16 mouse cellular contexts compared by ENCODE assay signal in the genomic region with DNA sequence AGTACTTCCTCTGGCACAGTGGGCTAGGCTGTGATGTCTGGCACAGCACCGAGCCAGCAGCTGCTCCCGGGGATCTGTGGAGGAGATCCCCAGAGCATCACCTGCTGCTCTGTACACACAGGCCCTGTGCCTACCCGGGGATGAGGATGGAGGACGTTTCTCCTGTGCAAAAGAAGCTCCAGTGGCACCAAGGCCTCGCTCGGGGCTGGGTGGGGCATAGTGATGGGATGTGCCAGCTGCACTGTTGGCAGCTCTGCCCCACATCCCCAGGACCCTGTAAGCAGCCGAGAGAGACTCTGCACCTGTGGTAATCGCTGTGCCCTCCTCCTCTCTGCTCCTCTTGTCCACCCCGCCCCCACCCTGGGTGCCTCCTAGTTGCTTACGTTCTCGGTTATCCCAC. TPM values are rescaled to one million over a fixed set of nuclear protein-coding genes. Genes with fewer than 3 reads are reported as not detected.
DNase-seq lines count a peak whose midpoint lies in the region; ATAC-seq and TF ChIP-seq lines count a peak whose summit lies in the region.
"Had no signal": no experiment of that assay in that cellular context is flagged by ENCODE, and none has a peak within 500 bp of the region (broad histone marks: within the 10 kb centered on the region; RNA-seq: fewer than 3 reads in every experiment).

No protein-coding gene starts in this region.

- intact Hi-C loops in heart, adult 2 months (cut with DNase I) = no loop called here

- H3K9me3 ChIP-seq in neural tube, embryonic 13.5 days = no peaks in the 10 kb centered on the region
- no peaks in the 10 kb centered on the region for H3K9me3 ChIP-seq in forebrain, embryonic 14.5 days (replicated peaks; ENCODE audit: control insufficient read depth, low read length)
- H3K9me3 ChIP-seq: embryonic facial prominence, embryonic 12.5 days had no signal

- H3K4me2 ChIP-seq in neural tube, embryonic 13.5 days = no peak overlapping the region
- H3K4me2 ChIP-seq in forebrain, embryonic 14.5 days (ENCODE audit: low read length) = no peak overlapping the region
- H3K4me2 ChIP-seq: embryonic facial prominence, embryonic 12.5 days had no signal

- H3K27ac ChIP-seq in heart, adult 2 months = peak overlapping the region; percentile 97
- H3K27ac ChIP-seq in neural tube, embryonic 13.5 days (replicated peaks) = peak overlapping the region; percentile 20; the same call in 1 of the 2 replicates
- peak overlapping the region; percentile 39; the same call in 1 of the 2 replicates for H3K27ac ChIP-seq in forebrain, embryonic 14.5 days (ENCODE audit: low read depth, low read length)
- H3K27ac ChIP-seq in thymus, adult 2 months (ENCODE audit: control insufficient read depth, insufficient read depth, low read length) = peak overlapping the region; percentile 87
- H3K27ac ChIP-seq: embryonic facial prominence, embryonic 12.5 days had no signal

- no peak for TF ChIP-seq EP300 in heart, adult 2 months (IDR thresholded peaks at IDR 0.05; ENCODE audit: insufficient read depth, low read depth, low read length)

- no peak for TF ChIP-seq POLR2A in heart, adult 2 months (IDR thresholded peaks at IDR 0.05; ENCODE audit: insufficient read depth, low read depth, low read length)
- no peak for TF ChIP-seq POLR2A in thymus, adult 2 months (IDR thresholded peaks at IDR 0.05; ENCODE audit: control insufficient read depth, extremely low read depth, insufficient read depth, low read length, poor library complexity)

- peaks cover 34% of the 10 kb centered on the region for H3K36me3 ChIP-seq in heart, adult 2 months (ENCODE audit: control insufficient read depth, insufficient read depth, low read length)
- no peaks in the 10 kb centered on the region for H3K36me3 ChIP-seq in neural tube, embryonic 13.5 days
- no peaks in the 10 kb centered on the region for H3K36me3 ChIP-seq in forebrain, embryonic 14.5 days (ENCODE audit: control insufficient read depth, insufficient read depth, low read length)
- no peaks in the 10 kb centered on the region for H3K36me3 ChIP-seq in thymus, adult 2 months (ENCODE audit: control insufficient read depth, insufficient read depth, low read length)
- H3K36me3 ChIP-seq: embryonic facial prominence, embryonic 12.5 days had no signal

- H3K4me3 ChIP-seq in heart, adult 2 months = no peak overlapping the region
- no peak overlapping the region for H3K4me3 ChIP-seq in neural tube, embryonic 13.5 days
- H3K4me3 ChIP-seq in forebrain, embryonic 14.5 days (ENCODE audit: low read depth, low read length) = no peak overlapping the region
- H3K4me3 ChIP-seq in thymus, adult 2 months (ENCODE audit: control insufficient read depth, insufficient read depth, low read length) = peak overlapping the region; percentile 19
- H3K4me3 ChIP-seq: embryonic facial prominence, embryonic 12.5 days had no signal

- H3K9ac ChIP-seq in heart, adult 2 months (ENCODE audit: low read depth, low read length) = peak overlapping the region; percentile 45
- H3K9ac ChIP-seq in neural tube, embryonic 13.5 days = no peak overlapping the region
- H3K9ac ChIP-seq in forebrain, embryonic 14.5 days (ENCODE audit: low read length) = no peak overlapping the region
- H3K9ac ChIP-seq: embryonic facial prominence, embryonic 12.5 days had no signal

- peaks cover 58% of the 10 kb centered on the region for H3K4me1 ChIP-seq in heart, adult 2 months (ENCODE audit: control insufficient read depth, insufficient read depth, low read length)
- peaks cover 62% of the 10 kb centered on the region for H3K4me1 ChIP-seq in neural tube, embryonic 13.5 days (replicated peaks)
- peaks cover 28% of the 10 kb centered on the region for H3K4me1 ChIP-seq in forebrain, embryonic 14.5 days (ENCODE audit: control insufficient read depth, insufficient read depth, low read length)
- H3K4me1 ChIP-seq in thymus, adult 2 months (replicated peaks; ENCODE audit: control insufficient read depth, insufficient read depth, low read length) = peaks cover 81% of the 10 kb centered on the region

- 57% methylated on average over 11 of the region's 11 CpGs for WGBS in heart, adult 2 months
- WGBS in neural tube, embryonic 13.5 days = 54% methylated on average over 11 of the region's 11 CpGs
- 30% methylated on average over 10 of the region's 11 CpGs for WGBS in forebrain, embryonic 14.5 days
- 6% methylated on average over 11 of the region's 11 CpGs for WGBS in thymus, adult 2 months

- H3K79me2 ChIP-seq in heart, adult 2 months (replicated peaks; ENCODE audit: control insufficient read depth, insufficient read depth, low read length) = peaks cover 6% of the 10 kb centered on the region

- DNase-seq in heart, adult 2 months = peak; percentile 34 to 49
- no peak for DNase-seq in heart, postnatal 4 days
- no peak for DNase-seq in neural tube, embryonic 10.5 days (ENCODE audit: extremely low spot score, low spot score)
- peak; percentile 62 for DNase-seq in forebrain, embryonic 14.5 days (ENCODE audit: low spot score)
- peak; percentile 89 for DNase-seq in thymus, adult 2 months
- no peak for DNase-seq in lung, adult 18-20 months
- no peak for DNase-seq in spleen, adult 12 weeks (ENCODE audit: low spot score)
- DNase-seq: adrenal gland, postnatal 25 days had no signal

- no peak for TF ChIP-seq CTCF in heart, adult 2 months (IDR thresholded peaks at IDR 0.05)
- TF ChIP-seq CTCF in thymus, adult 2 months (IDR thresholded peaks at IDR 0.05; ENCODE audit: borderline replicate concordance, control insufficient read depth, extremely low read depth, insufficient read depth, low read length, poor library complexity) = no peak

- no peaks in the 10 kb centered on the region for H3K27me3 ChIP-seq in heart, adult 2 months (ENCODE audit: control insufficient read depth, insufficient read depth, low read length)
- no peaks in the 10 kb centered on the region for H3K27me3 ChIP-seq in neural tube, embryonic 13.5 days
- no peaks in the 10 kb centered on the region for H3K27me3 ChIP-seq in forebrain, embryonic 14.5 days (replicated peaks; ENCODE audit: control insufficient read depth, insufficient read depth, low read length)
- no peaks in the 10 kb centered on the region for H3K27me3 ChIP-seq in thymus, adult 2 months (ENCODE audit: control insufficient read depth, insufficient read depth, low read length)
- H3K27me3 ChIP-seq: embryonic facial prominence, embryonic 12.5 days had no signal

- 0 out of 2 replicates have a peak, but pooled peaks have one; percentile 9 for ATAC-seq in neural tube, embryonic 13.5 days (ENCODE audit: low read depth)
- ATAC-seq in forebrain, embryonic 14.5 days = peak; percentile 71; the same call in 1 of the 2 replicates
- ATAC-seq: inflammation-experienced regulatory T-cells, adult 6 months had no signal

RNA-seq across cellular contexts. Expression of a gene that starts 15.3 kb away (rescaled TPM):
- total RNA-seq in heart, adult 2 months (2021) = not detected
- polyA plus RNA-seq in heart, adult 2 months (2012; rRNA removed) = not detected in 2 replicates
- not detected for total RNA-seq in heart, postnatal 4 days (2021)
- 0.20 TPM in 1 of 2 replicates, not detected in the other for polyA plus RNA-seq in neural tube, embryonic 13.5 days (2015; fragmentation: Nextera tagmentation; extraction: Ambion mirVana)
- not detected in 2 replicates for polyA plus RNA-seq in forebrain, embryonic 14.5 days (2014; fragmentation: Nextera tagmentation; extraction: Ambion mirVana)
- not detected in 2 replicates for polyA plus RNA-seq in thymus, adult 2 months (2012; rRNA removed)
- total RNA-seq: adrenal gland, postnatal 25 days; ES-E14; heart, adult 8-10 months had no signal
- polyA plus RNA-seq: embryonic facial prominence, embryonic 12.5 days; large intestine, adult 2 months; liver, embryonic 16.5 days; small intestine, adult 2 months had no signal

RNA-seq across cellular contexts. Expression of a gene that starts 37.4 kb away (rescaled TPM):
- total RNA-seq in heart, adult 2 months (2021) = 10 to 100 TPM; 50.0 to 54.6 TPM
- polyA plus RNA-seq in heart, adult 2 months (2012; rRNA removed) = 21.6 and 24.6 TPM in 2 replicates
- 10 to 100 TPM; 52.1 to 53.2 TPM for total RNA-seq in heart, postnatal 4 days (2021)
- polyA plus RNA-seq in neural tube, embryonic 13.5 days (2015; fragmentation: Nextera tagmentation; extraction: Ambion mirVana) = 28.1 and 32.5 TPM in 2 replicates
- 28.2 and 33.2 TPM in 2 replicates for polyA plus RNA-seq in forebrain, embryonic 14.5 days (2014; fragmentation: Nextera tagmentation; extraction: Ambion mirVana)
- polyA plus RNA-seq in thymus, adult 2 months (2012; rRNA removed) = 172 and 234 TPM in 2 replicates

Comparison
In these comparisons a context has a peak if more than half of its experiments do, and no peak if none do; other contexts are left out.
1. DNase-seq: peak in heart, adult 2 months (2 of 2), forebrain, embryonic 14.5 days (single experiment) and thymus, adult 2 months (single experiment); none in heart, postnatal 4 days (single experiment), neural tube, embryonic 10.5 days (single experiment), lung, adult 18-20 months (0 of 2) and spleen, adult 12 weeks (single experiment).
2. H3K27ac ChIP-seq: peak in every context shown above with its lines; median percentile 97 in heart, adult 2 months; 87 in thymus, adult 2 months; 39 in forebrain, embryonic 14.5 days; 20 in neural tube, embryonic 13.5 days.